Mouse (Mus musculus): Measurements from ENCODE around the gene Rnd1.

The Rnd1 gene

GRCm38 (mm10) chr15:98635291-98635841 lies 41.9 kb downstream of the Rnd1 start:
- no peak for DNase-seq

- DNase-seq = peak; percentile 52
Observed at GRCm38 (mm10) chr15:98634541-98635081, 42.6 kb downstream of the Rnd1 start.

- no peak for DNase-seq
Observed at GRCm38 (mm10) chr15:98633822-98634470, 43.3 kb downstream of the Rnd1 start.

DNA sequence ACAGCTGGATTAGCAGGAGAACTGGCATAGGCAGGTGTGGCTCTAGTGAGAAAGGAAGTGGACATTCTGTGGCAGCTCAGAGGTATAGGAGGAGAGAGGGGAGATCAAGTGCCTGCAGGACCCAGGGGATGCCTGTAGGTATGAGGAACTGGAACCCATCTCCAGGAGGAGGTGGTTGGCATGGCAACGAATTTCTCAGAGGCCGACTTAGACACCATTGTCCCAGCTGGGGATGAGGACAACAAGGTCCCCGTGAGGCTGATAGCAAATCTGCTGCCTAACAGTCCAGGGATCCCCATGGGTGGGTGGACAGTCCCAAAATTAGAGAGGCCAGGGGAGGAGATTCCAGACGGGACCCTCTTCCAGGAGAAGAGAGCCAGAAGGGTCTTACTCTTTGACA lies 44.3 kb downstream of the Rnd1 start:
- DNase-seq = no peak

DNA sequence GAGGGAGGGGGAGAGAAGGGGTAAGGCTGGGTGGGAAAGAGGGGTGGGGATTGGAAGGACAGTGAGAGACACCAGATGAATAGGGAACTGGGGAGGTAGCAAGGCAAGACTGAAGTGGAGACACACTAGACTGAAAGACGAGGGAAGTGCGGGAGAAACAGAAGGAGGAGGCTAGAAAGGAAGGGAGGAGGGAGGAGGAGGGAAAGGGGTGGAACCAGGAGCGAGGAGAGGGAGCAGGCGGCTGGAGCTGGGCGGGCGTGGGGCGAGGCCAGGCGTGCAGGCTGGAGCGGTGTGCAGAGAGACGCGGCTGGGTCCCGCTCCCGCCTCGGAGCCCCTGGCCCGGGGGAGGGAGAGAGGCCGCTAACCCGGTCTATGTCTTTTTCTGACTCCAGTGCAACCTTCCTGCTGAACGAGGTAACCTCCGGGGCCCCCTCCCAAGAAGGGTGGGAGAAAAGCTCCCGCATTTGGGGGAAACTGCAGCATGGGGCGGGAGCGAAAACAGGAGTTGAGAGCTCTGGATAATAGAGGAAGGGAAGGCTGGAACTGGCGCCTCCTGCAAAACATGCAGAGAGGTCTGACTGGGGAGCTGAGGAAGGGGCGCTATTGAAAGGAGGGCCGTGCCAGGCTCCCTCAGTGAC lies 45.0 kb downstream of the Rnd1 start:
- DNase-seq = peak; percentile 63

GRCm38 (mm10) chr15:98631493-98631892 lies 45.8 kb downstream of the Rnd1 start:
- DNase-seq = peak; percentile 65

DNA sequence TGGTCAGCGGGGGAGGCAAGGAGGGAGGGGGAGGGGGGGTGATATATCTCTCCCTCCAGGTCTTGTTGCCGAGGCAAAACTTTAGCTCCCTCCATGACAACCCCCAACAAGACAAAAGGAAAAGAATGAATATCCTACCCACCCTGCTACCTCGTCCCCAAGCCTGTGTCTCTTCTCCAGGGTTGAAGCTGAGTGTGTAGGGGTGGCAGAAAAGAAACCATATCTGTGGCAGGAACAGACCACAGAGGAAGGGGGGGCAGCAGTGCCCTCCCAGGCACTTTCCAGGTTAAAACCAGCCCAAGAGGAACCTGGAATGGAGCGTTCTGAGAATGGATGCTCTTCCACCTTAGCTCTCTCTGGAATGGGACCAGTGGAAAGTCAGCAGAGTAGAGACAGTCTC lies 46.7 kb downstream of the Rnd1 start, which contains the start of gene Cacnb3:
Cacnb3 (plus strand) TSS at position 301 of the 400 bp plus-strand sequence.
- no peak for DNase-seq

DNA sequence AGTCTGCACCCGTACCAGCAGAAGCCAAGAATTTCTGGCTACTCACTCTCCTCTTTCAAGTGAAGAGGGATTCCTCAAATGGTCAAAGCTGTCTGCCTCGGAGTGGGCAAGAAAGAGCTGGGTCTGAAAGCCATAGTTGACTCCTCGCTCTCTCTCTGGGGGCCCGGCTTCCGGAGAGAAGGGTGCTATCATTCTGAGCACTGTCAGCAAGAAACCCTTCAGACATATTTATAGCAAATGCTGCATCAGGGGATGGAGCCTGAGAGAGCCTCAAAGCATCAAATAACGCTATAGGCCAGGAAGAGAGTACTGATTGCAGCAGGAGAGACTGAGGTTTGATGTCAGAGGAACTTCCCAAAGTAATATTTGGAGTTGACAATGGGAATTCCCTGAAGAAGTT lies 47.8 kb downstream of the Rnd1 start:
- no peak for DNase-seq

DNA sequence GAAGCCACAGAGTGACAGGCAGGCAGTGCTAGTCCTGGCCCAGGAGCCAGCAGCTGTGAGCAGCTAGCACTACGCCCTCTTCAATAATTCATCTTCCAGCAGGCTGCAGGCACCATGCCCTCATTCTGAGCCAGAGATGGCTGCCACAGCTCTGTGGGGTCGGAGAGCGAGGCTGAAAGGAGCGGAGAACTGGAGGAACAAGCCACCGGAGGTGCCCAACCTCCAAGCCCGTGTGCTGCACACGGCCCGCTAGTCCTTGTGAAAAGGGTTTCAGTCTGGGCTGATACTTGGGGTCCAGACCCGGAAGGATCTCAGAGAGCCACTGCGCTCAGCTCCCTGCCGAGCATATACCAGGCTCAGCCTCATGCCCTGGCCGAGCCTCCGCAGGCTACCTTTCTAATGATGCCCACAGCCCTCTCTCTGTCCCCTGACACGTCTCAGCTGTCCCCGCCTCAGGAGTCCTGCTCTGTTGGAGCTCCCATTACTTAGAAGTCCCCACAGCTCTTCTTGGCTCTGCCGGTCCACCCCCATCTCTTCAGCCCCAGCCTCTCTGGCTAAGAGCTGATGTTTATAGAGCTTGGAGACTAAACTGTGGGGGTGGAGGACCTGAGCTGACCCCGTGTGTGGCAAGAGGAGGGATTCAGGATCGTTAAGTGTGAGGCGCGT lies 48.5 kb downstream of the Rnd1 start:
- no peak for DNase-seq

DNA sequence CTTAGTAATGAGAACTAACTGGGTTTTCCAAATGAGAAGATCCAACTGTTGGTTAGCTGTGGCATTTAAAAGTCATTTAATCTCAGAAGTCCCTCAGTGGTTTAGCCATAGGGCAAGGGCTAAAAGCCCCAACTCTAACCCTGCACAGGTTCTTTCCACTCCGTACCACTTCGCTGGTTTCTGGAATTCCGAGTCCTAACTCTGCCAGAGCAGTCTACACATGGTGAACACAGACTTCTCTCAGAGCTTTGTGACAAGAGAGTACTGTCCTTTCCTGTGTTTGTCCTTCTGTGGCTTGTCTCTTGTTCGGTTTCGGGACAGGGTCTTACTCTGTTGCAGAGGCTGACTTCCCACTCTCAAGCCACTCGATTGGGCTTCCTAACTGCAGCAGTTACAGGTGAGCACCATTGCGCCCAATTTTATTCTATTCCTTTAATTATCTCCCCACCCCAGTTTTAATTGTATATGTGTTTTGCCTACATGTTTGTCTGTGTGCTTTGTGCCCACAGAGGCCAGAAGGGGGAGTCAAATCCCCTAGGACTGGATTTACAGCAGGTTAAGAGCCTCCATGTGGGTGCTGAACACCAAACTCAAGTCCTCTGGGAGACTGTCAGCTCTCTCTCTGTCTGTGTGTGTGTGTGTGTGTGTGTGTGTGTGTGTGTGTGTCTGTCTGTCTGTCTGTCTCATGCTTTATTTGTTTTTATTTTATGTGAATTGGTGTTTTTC lies 50.6 kb downstream of the Rnd1 start:
- peak; percentile 38 for DNase-seq

DNA sequence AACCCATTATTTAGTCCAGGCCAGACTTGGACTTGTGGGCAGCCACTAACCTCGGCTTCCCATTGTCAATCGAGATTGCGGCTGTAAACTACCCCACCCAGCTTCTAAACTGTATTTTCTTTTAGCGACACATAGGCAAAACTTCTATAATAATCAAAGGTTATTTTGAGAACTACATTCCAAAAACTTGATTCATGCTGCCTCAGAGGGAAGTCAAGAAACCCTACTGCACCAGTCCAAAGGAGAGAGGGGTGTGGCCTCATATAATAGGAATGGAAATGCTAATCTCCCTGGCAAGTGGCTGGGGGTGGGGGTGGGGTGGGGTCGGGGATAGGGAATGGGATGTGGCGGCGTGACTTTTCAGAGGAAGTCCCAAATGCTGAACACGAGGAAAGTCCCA lies 51.2 kb downstream of the Rnd1 start:
- no peak for DNase-seq

GRCm38 (mm10) chr15:98623361-98623821 lies 53.9 kb downstream of the Rnd1 start:
- DNase-seq = no peak

- no peak for DNase-seq
Observed at GRCm38 (mm10) chr15:98622721-98623120, 54.5 kb downstream of the Rnd1 start.

DNA sequence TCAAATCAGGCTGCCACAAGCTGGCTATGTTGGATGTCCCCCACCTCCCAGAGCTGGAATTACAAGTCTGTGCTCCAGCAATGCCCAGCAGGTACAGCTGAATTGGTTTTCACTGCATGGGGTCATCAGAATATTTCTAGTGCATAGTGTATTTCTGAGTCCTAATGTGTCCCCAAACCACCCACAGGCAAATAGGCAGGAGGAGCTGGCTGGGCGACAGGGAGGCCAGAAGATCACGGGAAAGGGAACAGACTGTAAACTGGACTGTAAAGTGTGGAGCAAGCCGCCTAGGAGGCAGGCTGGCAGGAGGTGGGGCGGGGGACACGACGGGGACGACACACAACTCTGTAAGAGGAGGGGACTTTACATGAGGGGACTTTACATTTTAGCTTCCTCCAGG lies 55.1 kb downstream of the Rnd1 start:
- DNase-seq = peak; percentile 63

GRCm38 (mm10) chr15:98617176-98617537 lies 60.1 kb downstream of the Rnd1 start:
- peak; percentile 60 for DNase-seq

GRCm38 (mm10) chr15:98616362-98617175 lies 60.7 kb downstream of the Rnd1 start:
- peak; percentile 68 for DNase-seq

DNA sequence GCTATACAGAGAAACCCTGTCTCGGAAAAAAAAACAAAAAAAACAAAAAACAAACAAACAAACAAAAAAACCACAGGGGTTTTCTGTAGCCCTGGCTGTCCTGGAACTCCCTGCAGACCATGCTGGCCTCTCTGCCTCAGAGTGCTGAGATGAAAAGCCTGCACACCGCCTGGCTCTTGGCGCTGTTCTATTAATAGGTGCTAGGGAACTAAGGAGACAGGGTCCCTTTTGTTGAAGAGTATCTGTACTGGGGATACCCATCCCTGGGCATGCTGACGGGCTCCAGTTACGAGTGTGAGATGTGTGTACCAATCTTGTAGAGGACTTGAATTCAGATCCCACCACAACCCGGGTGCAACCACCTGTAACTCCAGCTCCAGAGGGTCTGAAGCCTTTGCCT lies 61.5 kb downstream of the Rnd1 start:
- DNase-seq = no peak

DNA sequence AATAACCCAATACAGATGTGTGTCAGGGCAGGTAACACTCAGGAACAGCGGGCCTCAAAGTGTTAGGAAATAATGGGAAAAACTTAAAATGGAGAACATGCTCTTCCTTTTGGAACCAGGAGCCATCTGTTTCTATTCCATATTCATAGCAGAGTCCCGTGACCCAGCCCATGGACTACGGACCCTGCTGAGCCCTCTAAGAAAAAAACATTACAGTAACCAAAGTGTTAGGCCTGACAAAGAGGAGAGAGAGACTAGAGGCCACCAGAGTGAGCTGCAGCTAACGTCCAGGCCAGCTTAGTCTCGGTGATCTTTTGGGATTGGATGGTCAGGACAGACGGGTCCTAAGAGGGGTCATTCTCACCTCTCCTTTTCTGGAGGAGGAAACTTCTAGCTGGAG lies 62.3 kb downstream of the Rnd1 start:
- peak; percentile 61 for DNase-seq

DNA sequence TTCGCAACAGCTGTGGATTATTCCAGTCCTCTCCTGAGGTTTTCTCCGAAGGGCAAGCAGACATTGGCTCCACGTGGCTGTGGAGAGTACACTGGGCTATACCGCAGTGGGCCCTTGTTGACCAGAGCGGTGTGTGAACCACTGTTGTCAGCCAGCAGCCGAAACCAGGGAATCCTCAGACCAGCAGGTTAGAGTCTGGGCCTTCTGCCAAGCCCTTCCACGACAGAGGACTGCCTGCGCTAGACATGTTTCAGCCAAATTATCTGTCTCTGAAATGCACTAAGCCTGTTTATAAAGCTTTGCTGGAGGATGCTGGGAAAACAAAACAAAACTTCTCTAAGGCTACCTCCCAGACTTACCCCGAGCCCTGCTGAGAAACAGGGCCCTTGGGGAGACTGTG lies 62.7 kb downstream of the Rnd1 start:
- DNase-seq = peak; percentile 59
